Mouse (Mus musculus) myocyte (in vitro differentiated cells): ENCODE data around the gene Uqcrq.

Experiments used
- CEBPB ChIP-seq: IDR thresholded peaks from 2 replicates; pipeline ENCODE4 v1.6.1; 2011; ENCODE audit warnings: mild to moderate bottlenecking, moderate library complexity; ENCODE audit not compliant: poor library complexity, insufficient read depth, severe bottlenecking
- E2F4 ChIP-seq: IDR thresholded peaks from one replicate; pipeline ENCODE4 v1.6.1; 2011; ENCODE audit warnings: mild to moderate bottlenecking, control low read depth, moderate library complexity; ENCODE audit not compliant: insufficient read depth
- MAX ChIP-seq: IDR thresholded peaks from one replicate; pipeline ENCODE4 v1.6.1; 2011; ENCODE audit warnings: low read depth, mild to moderate bottlenecking, control low read depth
- MYOD1 ChIP-seq, 3 experiments: IDR thresholded peaks; one replicate each; pipeline ENCODE4 v1.6.1; 2011; ENCODE audit warnings: control low read depth in 2 of 3, low read depth in 2 of 3, mild to moderate bottlenecking in 2 of 3, moderate library complexity in 1 of 3; ENCODE audit not compliant: insufficient read length in 2 of 3, control insufficient read depth in 1 of 3
- MYOG ChIP-seq, 3 experiments: IDR thresholded peaks; one replicate each; pipeline ENCODE4 v1.6.1; 2011; ENCODE audit warnings: control low read depth in 2 of 3, low read depth in 2 of 3, mild to moderate bottlenecking in 2 of 3; ENCODE audit not compliant: insufficient read length in 2 of 3, control insufficient read depth in 1 of 3, insufficient read depth in 1 of 3
- POLR2A ChIP-seq: IDR thresholded peaks from one replicate; pipeline ENCODE4 v1.6.1; 2011; ENCODE audit warnings: low read depth, mild to moderate bottlenecking, control low read depth, moderate library complexity; ENCODE audit not compliant: insufficient read length
- POLR2AphosphoS2 ChIP-seq: IDR thresholded peaks from one replicate; pipeline ENCODE4 v1.6.1; 2011; ENCODE audit warnings: low read depth, control low read depth; ENCODE audit not compliant: insufficient read length
- REST ChIP-seq: IDR thresholded peaks from one replicate; pipeline ENCODE4 v1.6.1; 2011; ENCODE audit warnings: mild to moderate bottlenecking, control low read depth, moderate library complexity; ENCODE audit not compliant: insufficient read depth, insufficient read length
- TCF12 ChIP-seq: IDR thresholded peaks from one replicate; pipeline ENCODE4 v1.6.1; 2011; ENCODE audit warnings: mild to moderate bottlenecking, control low read depth; ENCODE audit not compliant: poor library complexity, insufficient read depth, severe bottlenecking
- USF1 ChIP-seq: IDR thresholded peaks from one replicate; pipeline ENCODE4 v1.6.1; 2011; ENCODE audit warnings: low read depth, mild to moderate bottlenecking, control low read depth, moderate library complexity

- TF ChIP-seq POLR2A (no peak), MYOG (IDR thresholded peaks at IDR 0.05; ENCODE audit: control insufficient read depth in 1 of 3, insufficient read depth in 1 of 3, insufficient read length in 2 of 3, low read depth in 2 of 3) (no peak), USF1 (no peak), REST (no peak), TCF12 (no peak), MAX (no peak), E2F4 (no peak), POLR2AphosphoS2 (no peak), CEBPB (no peak), MYOD1 (IDR thresholded peaks at IDR 0.05; ENCODE audit: control insufficient read depth in 1 of 3, insufficient read length in 2 of 3, low read depth in 2 of 3) (no peak)
Observed at GRCm38 (mm10) chr11:53393856-53394255, 36.8 kb downstream of the Uqcrq start.
